Mouse (Mus musculus) midbrain, embryonic 16.5 days (tissue): ENCODE data around the gene Mmd2. TPM values are rescaled to one million over a fixed set of nuclear protein-coding genes. Genes with fewer than 3 reads are reported as not detected.

Source experiments
- ATAC-seq: fragments of 200-750 bp; cut with Nextera tagmentation; 2 replicates; pipeline ENCODE4 v1.8.0; 2017; ENCODE audit warnings: moderate TSS enrichment
- H3K27ac ChIP-seq: fragments of 300-500 bp; sonication (generic); 2 replicates; pipeline ENCODE4 v1.5.1; 2014; ENCODE audit warnings: mild to moderate bottlenecking, low read length, mixed read lengths
- H3K27me3 ChIP-seq: fragments of 300-500 bp; sonication (generic); 2 replicates; pipeline ENCODE4 v1.6.1; 2014; ENCODE audit warnings: low read depth, low read length, mixed read lengths; ENCODE audit not compliant: control insufficient read depth, insufficient read depth
- H3K36me3 ChIP-seq: fragments of 300-500 bp; sonication (generic); 2 replicates; pipeline ENCODE4 v1.6.1; 2014; ENCODE audit warnings: mild to moderate bottlenecking, low read length, moderate library complexity, mixed read lengths; ENCODE audit not compliant: control insufficient read depth, insufficient read depth
- H3K4me1 ChIP-seq: fragments of 300-500 bp; sonication (generic); 2 replicates; pipeline ENCODE4 v1.6.1; 2014; ENCODE audit warnings: mild to moderate bottlenecking, low read length, mixed read lengths; ENCODE audit not compliant: control insufficient read depth, insufficient read depth
- H3K4me2 ChIP-seq: fragments of 300-500 bp; sonication (generic); 2 replicates; pipeline ENCODE4 v1.6.1; 2014; ENCODE audit warnings: mild to moderate bottlenecking, low read length, mixed read lengths
- H3K4me3 ChIP-seq: fragments of 300-500 bp; sonication (generic); 2 replicates; pipeline ENCODE4 v1.5.1; 2014; ENCODE audit warnings: low read depth, mild to moderate bottlenecking, low read length, moderate library complexity, mixed read lengths
- H3K9ac ChIP-seq: fragments of 300-500 bp; sonication (generic); 2 replicates; pipeline ENCODE4 v1.6.1; 2014; ENCODE audit warnings: low read depth, low read length, mixed read lengths
- H3K9me3 ChIP-seq: fragments of 300-500 bp; sonication (generic); replicated peaks from 2 replicates; pipeline ENCODE4 v1.6.1; 2014; ENCODE audit warnings: mild to moderate bottlenecking, low read length, mixed read lengths; ENCODE audit not compliant: control insufficient read depth, poor library complexity, severe bottlenecking
- WGBS: fragments of 180-500 bp; shearing (Covaris S2); extraction: QIAGEN DNeasy Blood & Tissue Kit; methylation state at CpG from one replicate; pipeline ENCODE4 v1.1.7; 2014; 5-methylcytosine and 5-hydroxymethylcytosine counted together
- polyA plus RNA-seq: library from polyadenylated mRNA; unstranded; fragments of >200 nt; fragmentation: Nextera tagmentation; extraction: Ambion mirVana; gene quantifications from 2 replicates; pipeline ENCODE4 v1.2.1, GENCODE M21; 2015

The Mmd2 gene
- polyA plus RNA-seq, result 52.2 and 74.2 TPM in 2 replicates

GRCm38 (mm10) chr5:142608259-142608988, at the start of gene Mmd2:
TSS of gene Mmd2 (minus strand) at chr5:142608800.
- H3K27me3 ChIP-seq, result no peaks in the 10 kb centered on the region

GRCm38 (mm10) chr5:142652266-142652665, 43.7 kb upstream of the Mmd2 start:
- no peak overlapping the region for H3K27ac ChIP-seq
- H3K4me3 ChIP-seq, result no peak overlapping the region
- no peak overlapping the region for H3K9ac ChIP-seq
- H3K36me3 ChIP-seq, result peaks cover 12% of the 10 kb centered on the region
- no peaks in the 10 kb centered on the region for H3K9me3 ChIP-seq
- H3K4me1 ChIP-seq, result peaks cover 18% of the 10 kb centered on the region
- no peaks in the 10 kb centered on the region for H3K27me3 ChIP-seq
- no peak overlapping the region for H3K4me2 ChIP-seq
- ATAC-seq, result no peak
- WGBS, result 82% methylated on average over 4 of the region's 4 CpGs

More at GRCm38 (mm10) chr5:142608259-142608988, at the start of gene Mmd2:
- H3K9me3 ChIP-seq, result no peaks in the 10 kb centered on the region
- WGBS, result 2% methylated on average over 35 of the region's 42 CpGs
- H3K4me3 ChIP-seq, result peak within 1 kb of the TSS; percentile 62
- peak within 1 kb of the TSS; percentile 82 for H3K4me2 ChIP-seq
- H3K27ac ChIP-seq, result peak within 1 kb of the TSS; percentile 69
- no peaks in the 10 kb centered on the region for H3K36me3 ChIP-seq
- peak within 1 kb of the TSS; percentile 73 for H3K9ac ChIP-seq
- no peaks in the 10 kb centered on the region; the same call in none of the 2 replicates for H3K4me1 ChIP-seq
- ATAC-seq, result peak; percentile 85

- 63% methylated on average over 6 of the region's 6 CpGs for WGBS
- Histone ChIP-seq H3K4me3 (no peak overlapping the region), H3K27ac (0 out of 2 replicates have a peak overlapping the region, but pooled peaks have one; percentile 26), H3K4me2 (no peak overlapping the region), H3K9ac (0 out of 2 replicates have a peak overlapping the region, but pooled peaks have one; percentile 14), H3K27me3 (no peaks in the 10 kb centered on the region), H3K9me3 (no peaks in the 10 kb centered on the region), H3K4me1 (peaks cover 18% of the 10 kb centered on the region), H3K36me3 (peaks cover 2% of the 10 kb centered on the region; the same call in 1 of the 2 replicates)
- ATAC-seq, result no peak; the same call in 1 of the 2 replicates
Observed at GRCm38 (mm10) chr5:142650794-142651497, 42.3 kb upstream of the Mmd2 start.

- Histone ChIP-seq H3K36me3 (no peaks in the 10 kb centered on the region), H3K9me3 (no peaks in the 10 kb centered on the region), H3K27ac (no peak overlapping the region), H3K27me3 (no peaks in the 10 kb centered on the region), H3K4me3 (no peak overlapping the region), H3K4me2 (no peak overlapping the region), H3K4me1 (peaks cover 18% of the 10 kb centered on the region), H3K9ac (no peak overlapping the region)
- no peak for ATAC-seq
- 17% methylated on average over 3 of the region's 3 CpGs for WGBS
Observed at GRCm38 (mm10) chr5:142650390-142650789, 41.8 kb upstream of the Mmd2 start.

GRCm38 (mm10) chr5:142649460-142650050, 41.0 kb upstream of the Mmd2 start:
- H3K9ac ChIP-seq, result no peak overlapping the region
- H3K4me2 ChIP-seq, result no peak overlapping the region
- ATAC-seq, result no peak
- H3K4me1 ChIP-seq, result peaks cover 18% of the 10 kb centered on the region
- 90% methylated on average over 4 of the region's 4 CpGs for WGBS
- H3K9me3 ChIP-seq, result 0 out of 2 replicates have a peak, but pooled peaks cover 2% of the 10 kb centered on the region
- no peak overlapping the region for H3K27ac ChIP-seq
- 0 out of 2 replicates have a peak, but pooled peaks cover 6% of the 10 kb centered on the region for H3K36me3 ChIP-seq
- no peaks in the 10 kb centered on the region for H3K27me3 ChIP-seq
- H3K4me3 ChIP-seq, result no peak overlapping the region

- no peaks in the 10 kb centered on the region for H3K27me3 ChIP-seq
- 0 out of 2 replicates have a peak, but pooled peaks cover 7% of the 10 kb centered on the region for H3K36me3 ChIP-seq
- H3K9ac ChIP-seq, result no peak overlapping the region
- H3K4me2 ChIP-seq, result no peak overlapping the region
- H3K27ac ChIP-seq, result no peak overlapping the region
- WGBS, result 68% methylated on average over 7 of the region's 7 CpGs
- peaks cover 18% of the 10 kb centered on the region for H3K4me1 ChIP-seq
- no peak for ATAC-seq
- no peak overlapping the region for H3K4me3 ChIP-seq
- H3K9me3 ChIP-seq, result 0 out of 2 replicates have a peak, but pooled peaks cover 2% of the 10 kb centered on the region
Observed at GRCm38 (mm10) chr5:142648162-142648561, 39.6 kb upstream of the Mmd2 start.

GRCm38 (mm10) chr5:142641331-142642051, 32.9 kb upstream of the Mmd2 start:
- no peak for ATAC-seq
- no peak overlapping the region for H3K4me2 ChIP-seq
- H3K9ac ChIP-seq, result no peak overlapping the region

GRCm38 (mm10) chr5:142640088-142640487, 31.5 kb upstream of the Mmd2 start:
- Histone ChIP-seq H3K4me3 (no peak overlapping the region), H3K27ac (no peak overlapping the region), H3K4me1 (no peaks in the 10 kb centered on the region), H3K9me3 (0 out of 2 replicates have a peak, but pooled peaks cover under 1% of the 10 kb centered on the region), H3K36me3 (peaks cover 20% of the 10 kb centered on the region), H3K27me3 (no peaks in the 10 kb centered on the region), H3K9ac (no peak overlapping the region), H3K4me2 (no peak overlapping the region)
- 82% methylated on average over 5 of the region's 5 CpGs for WGBS
- ATAC-seq, result no peak

More at GRCm38 (mm10) chr5:142641331-142642051, 32.9 kb upstream of the Mmd2 start:
- Histone ChIP-seq H3K27ac (no peak overlapping the region), H3K9me3 (0 out of 2 replicates have a peak, but pooled peaks cover 2% of the 10 kb centered on the region), H3K27me3 (no peaks in the 10 kb centered on the region), H3K4me1 (no peaks in the 10 kb centered on the region), H3K4me3 (no peak overlapping the region), H3K36me3 (peaks cover 21% of the 10 kb centered on the region)
- WGBS, result 77% methylated on average over 6 of the region's 6 CpGs
